Mouse (Mus musculus) heart, adult 2 months (tissue): Measurements from ENCODE around the gene P2rx3. TPM values are rescaled to one million over a fixed set of nuclear protein-coding genes. Genes with fewer than 3 reads are reported as not detected.

Experiments used
- DNase-seq, 2 experiments: peaks; one replicate each; pipeline ENCODE4 v3.0.0; 2021
- H3K27ac ChIP-seq: fragments of 200-600 bp; 2 replicates; pipeline ENCODE4 v1.8.1; 2022
- H3K27me3 ChIP-seq: fragments of 200-500 bp; 2 replicates; pipeline ENCODE4 v1.6.1; 2012; ENCODE audit warnings: mild to moderate bottlenecking, low read length, inconsistent platforms, mixed read lengths; ENCODE audit not compliant: control insufficient read depth, insufficient read depth
- H3K36me3 ChIP-seq: fragments of 200-500 bp; 2 replicates; pipeline ENCODE4 v1.6.1; 2012; ENCODE audit warnings: low read length, inconsistent platforms; ENCODE audit not compliant: control insufficient read depth, insufficient read depth
- H3K4me1 ChIP-seq: fragments of 200-500 bp; 2 replicates; pipeline ENCODE4 v1.6.1; 2011; ENCODE audit warnings: low read length; ENCODE audit not compliant: control insufficient read depth, insufficient read depth
- H3K4me3 ChIP-seq: fragments of 200-600 bp; 2 replicates; pipeline ENCODE4 v1.8.1; 2022
- H3K79me2 ChIP-seq: fragments of 200-500 bp; replicated peaks from 2 replicates; pipeline ENCODE4 v1.6.1; 2012; ENCODE audit warnings: mild to moderate bottlenecking, inconsistent platforms, low read length, moderate library complexity, mixed read lengths; ENCODE audit not compliant: control insufficient read depth, insufficient read depth
- H3K9ac ChIP-seq: fragments of 200-500 bp; 2 replicates; pipeline ENCODE4 v1.6.1; 2012; ENCODE audit warnings: low read depth, mild to moderate bottlenecking, control low read depth, inconsistent platforms, low read length, mixed read lengths
- CTCF ChIP-seq: fragments of 200-600 bp; IDR thresholded peaks from 2 replicates; pipeline ENCODE4 v1.8.1; 2022; ENCODE audit warnings: antibody characterized with exemption, mild to moderate bottlenecking, moderate library complexity
- EP300 ChIP-seq: fragments of 200-500 bp; IDR thresholded peaks from 2 replicates; pipeline ENCODE4 v1.6.1; 2011; ENCODE audit warnings: low read depth, low read length, control low read depth; ENCODE audit not compliant: insufficient read depth
- POLR2A ChIP-seq: fragments of 200-500 bp; IDR thresholded peaks from 2 replicates; pipeline ENCODE4 v1.6.1; 2011; ENCODE audit warnings: mild to moderate bottlenecking, low read depth, low read length, control low read depth; ENCODE audit not compliant: insufficient read depth
- WGBS: fragments of 180-500 bp; shearing (Covaris S2); methylation state at CpG from one replicate; pipeline ENCODE4 v1.1.7; 2018; 5-methylcytosine and 5-hydroxymethylcytosine counted together
- intact Hi-C: fragments of 180-260 bp; cut with DNase I; formaldehyde crosslinking; loops from one replicate; pipeline ENCODE4 v1.15.1; 2025
- polyA plus RNA-seq: library from polyadenylated mRNA; depleted of rRNA; stranded (reverse); fragments of >200 nt; gene quantifications from 2 replicates; pipeline ENCODE4 v1.2.3, GENCODE M21; 2012; rRNA removed
- total RNA-seq, 2 experiments: library from RNA; stranded (reverse); gene quantifications; 2 replicates each; pipeline ENCODE4 v1.2.3; 2021

Gene P2rx3
- total and polyA plus RNA-seq, 3 experiments = 0.25 to 0.81 (median 0.39) TPM

- Histone ChIP-seq H3K79me2 (no peaks in the 10 kb centered on the region), H3K36me3 (peaks cover 21% of the 10 kb centered on the region)
- intact Hi-C loops = no loop called here
These were observed 84.6 kb downstream of the P2rx3 start for GRCm38 (mm10) chr2:84952693-84953092.

GRCm38 (mm10) chr2:84952251-84952650, 85.0 kb downstream of the P2rx3 start:
- WGBS = 80% methylated on average over 1 of the region's 1 CpGs
- Histone ChIP-seq H3K27me3 (no peaks in the 10 kb centered on the region), H3K79me2 (no peaks in the 10 kb centered on the region), H3K4me3 (no peak overlapping the region), H3K36me3 (peaks cover 24% of the 10 kb centered on the region), H3K9ac (no peak overlapping the region), H3K4me1 (peaks cover 2% of the 10 kb centered on the region; the same call in 1 of the 2 replicates), H3K27ac (no peak overlapping the region)
- TF ChIP-seq CTCF (no peak), EP300 (no peak), POLR2A (no peak)
- peak in 1 of 2 experiments; percentile 1 for DNase-seq
- intact Hi-C loops = no loop called here

More at GRCm38 (mm10) chr2:84952693-84953092, 84.6 kb downstream of the P2rx3 start:
- Histone ChIP-seq H3K4me1 (no peaks in the 10 kb centered on the region; the same call in 1 of the 2 replicates), H3K4me3 (no peak overlapping the region), H3K9ac (no peak overlapping the region), H3K27ac (no peak overlapping the region), H3K27me3 (no peaks in the 10 kb centered on the region)
- TF ChIP-seq CTCF (no peak), EP300 (no peak), POLR2A (no peak)
- peak in 1 of 2 experiments; percentile 1 for DNase-seq
- WGBS = 74% methylated on average over 4 of the region's 4 CpGs

GRCm38 (mm10) chr2:84951027-84951426, 86.2 kb downstream of the P2rx3 start:
- H3K79me2 ChIP-seq = no peaks in the 10 kb centered on the region
- peaks cover 33% of the 10 kb centered on the region for H3K36me3 ChIP-seq
- no peak for DNase-seq
- 58% methylated on average over 8 of the region's 8 CpGs for WGBS
- intact Hi-C loops = no loop called here
- no peak overlapping the region for H3K27ac ChIP-seq
- peaks cover 2% of the 10 kb centered on the region; the same call in 1 of the 2 replicates for H3K4me1 ChIP-seq
- no peak overlapping the region for H3K4me3 ChIP-seq
- H3K9ac ChIP-seq = no peak overlapping the region
- H3K27me3 ChIP-seq = no peaks in the 10 kb centered on the region
- no peak for TF ChIP-seq EP300
- no peak for TF ChIP-seq CTCF
- no peak for TF ChIP-seq POLR2A

GRCm38 (mm10) chr2:84948721-84949120, 88.5 kb downstream of the P2rx3 start:
- TF ChIP-seq POLR2A (no peak), CTCF (no peak), EP300 (no peak)
- peaks cover 42% of the 10 kb centered on the region for H3K36me3 ChIP-seq
- no peaks in the 10 kb centered on the region for H3K27me3 ChIP-seq
- no peak for DNase-seq
- 62% methylated on average over 2 of the region's 2 CpGs for WGBS
- no peak overlapping the region for H3K4me3 ChIP-seq
- intact Hi-C loops = no loop called here
- no peak overlapping the region for H3K27ac ChIP-seq
- H3K9ac ChIP-seq = no peak overlapping the region
- H3K4me1 ChIP-seq = peaks cover 5% of the 10 kb centered on the region; the same call in 1 of the 2 replicates
- no peaks in the 10 kb centered on the region for H3K79me2 ChIP-seq

Other genes with a start within 250 kb of the P2rx3 start
- 100 to 1,000 TPM in 1 of 2 experiments, 10 to 100 TPM in 1; 26.5 to 109 TPM for gene Ube2l6, start 238.6 kb downstream of the P2rx3 start, total RNA-seq
- 42.0 and 131 TPM in 2 replicates for gene Ube2l6, start 238.6 kb downstream of the P2rx3 start, polyA plus RNA-seq
- gene Smtnl1, start 214.8 kb downstream of the P2rx3 start, total RNA-seq = not detected
- gene Smtnl1, start 214.8 kb downstream of the P2rx3 start, polyA plus RNA-seq = not detected in 2 replicates
- 100 to 1,000 TPM; 106 to 129 TPM for gene Timm10, start 210.5 kb downstream of the P2rx3 start, total RNA-seq
- gene Timm10, start 210.5 kb downstream of the P2rx3 start, polyA plus RNA-seq = 123 and 136 TPM in 2 replicates
- gene Slc43a1, start 198.6 kb downstream of the P2rx3 start, total RNA-seq = 1 to 10 TPM; 2.1 to 2.3 TPM
- 3.7 and 6.7 TPM in 2 replicates for gene Slc43a1, start 198.6 kb downstream of the P2rx3 start, polyA plus RNA-seq
- 1 to 10 TPM; 3.6 to 3.8 TPM for gene Rtn4rl2, start 150.8 kb downstream of the P2rx3 start, total RNA-seq
- gene Rtn4rl2, start 150.8 kb downstream of the P2rx3 start, polyA plus RNA-seq = 2.6 and 6.1 TPM in 2 replicates
- gene Slc43a3, start 100.9 kb downstream of the P2rx3 start, total RNA-seq = 10 to 100 TPM; 62.6 to 79.1 TPM
- gene Slc43a3, start 100.9 kb downstream of the P2rx3 start, polyA plus RNA-seq = 101 and 141 TPM in 2 replicates
- gene Prg2, start 57.0 kb downstream of the P2rx3 start, total RNA-seq = not detected
- 0.14 and 0.44 TPM in 2 replicates for gene Prg2, start 57.0 kb downstream of the P2rx3 start, polyA plus RNA-seq
- gene Prg3, start 49.2 kb downstream of the P2rx3 start, total RNA-seq = not detected
- not detected in 2 replicates for gene Prg3, start 49.2 kb downstream of the P2rx3 start, polyA plus RNA-seq
- 10 to 100 TPM; 38.8 to 39.0 TPM for gene Ssrp1, start 228 bp downstream of the P2rx3 start, total RNA-seq
- 39.6 and 59.5 TPM in 2 replicates for gene Ssrp1, start 228 bp downstream of the P2rx3 start, polyA plus RNA-seq
- gene Tnks1bp1, start 10.6 kb upstream of the P2rx3 start, total RNA-seq = 10 to 100 TPM; 56.9 to 59.1 TPM
- gene Tnks1bp1, start 10.6 kb upstream of the P2rx3 start, polyA plus RNA-seq = 40.7 and 54.1 TPM in 2 replicates
- gene Aplnr, start 98.8 kb upstream of the P2rx3 start, total RNA-seq = 10 to 100 TPM; 20.5 to 21.4 TPM
- 35.3 and 76.1 TPM in 2 replicates for gene Aplnr, start 98.8 kb upstream of the P2rx3 start, polyA plus RNA-seq
- 1 to 10 TPM in 1 of 2 experiments, under 1 TPM in 1; 0.81 to 1.6 TPM for gene Lrrc55, start 159.7 kb upstream of the P2rx3 start, total RNA-seq
- 1.3 and 3.1 TPM in 2 replicates for gene Lrrc55, start 159.7 kb upstream of the P2rx3 start, polyA plus RNA-seq